Mouse (Mus musculus) CH12F3 (cell line): ENCODE measurements around the gene Gm20683.

Source experiments
- in situ Hi-C: fragments of 300-500 bp; cut with MboI; formaldehyde crosslinking; loops from 2 replicates; pipeline ENCODE4 v1.14.3; 2020; ENCODE audit warnings: low sequenced_read_pairs

Gm20683 gene

DNA sequence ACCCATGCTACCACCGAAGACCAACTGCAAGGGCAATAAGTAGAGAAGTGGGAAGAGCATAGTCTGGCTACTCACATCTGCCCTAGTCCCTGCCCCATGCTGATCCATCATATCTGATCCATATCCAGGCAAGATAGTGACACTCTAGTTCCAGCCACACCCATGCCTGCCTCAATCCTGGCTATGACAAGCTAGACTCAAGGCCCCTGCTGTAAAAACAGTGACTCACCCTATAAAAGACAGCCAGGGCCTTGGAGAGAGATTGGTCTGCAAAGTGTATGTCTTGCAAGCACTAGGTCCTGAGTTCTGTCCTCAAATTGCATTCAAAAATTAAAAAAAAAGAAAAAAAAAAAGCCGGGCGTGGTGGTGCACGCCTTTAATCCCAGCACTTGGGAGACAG lies 35.1 kb downstream of the Gm20683 start:
- in situ Hi-C loops = no loop called here

- in situ Hi-C loops = no loop called here
Observed at GRCm38 (mm10) chr17:25802825-25803517, 38.6 kb downstream of the Gm20683 start.

- in situ Hi-C loops = no loop called here
Observed at GRCm38 (mm10) chr17:25801029-25801428, 40.5 kb downstream of the Gm20683 start.

DNA sequence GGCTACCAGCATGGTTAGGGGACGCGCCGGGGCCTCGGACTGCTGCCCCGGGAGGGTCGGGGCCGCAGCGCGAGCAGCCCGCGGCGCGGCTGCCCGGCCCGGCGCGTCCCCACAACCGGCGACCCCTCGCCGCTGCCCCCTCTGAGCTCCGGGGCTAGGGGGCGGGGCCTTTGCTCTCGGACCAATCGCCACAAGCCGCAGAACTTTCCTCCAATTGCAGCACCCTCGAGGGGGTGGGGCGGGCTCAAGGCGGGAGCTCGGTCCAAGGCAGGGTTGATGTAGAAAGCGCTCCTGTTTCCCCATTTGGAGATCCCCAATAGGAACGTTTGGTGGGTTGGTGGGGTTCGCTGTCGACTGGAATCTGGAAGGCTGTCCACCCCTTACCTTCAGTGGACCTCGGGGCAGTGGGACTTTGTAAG lies 44.6 kb downstream of the Gm20683 start, which contains the start of gene Metrn:
Metrn (minus strand) TSS at position 186 of the 419 bp plus-strand sequence.
- in situ Hi-C loops = no loop called here

- in situ Hi-C loops = no loop called here
Observed at GRCm38 (mm10) chr17:25796211-25796771, 45.3 kb downstream of the Gm20683 start.

- in situ Hi-C loops = no loop called here
Observed at GRCm38 (mm10) chr17:25795609-25796092, 45.9 kb downstream of the Gm20683 start, which contains the start of gene AC134908.4. AC134908.4 (minus strand) TSS chr17:25795659.

DNA sequence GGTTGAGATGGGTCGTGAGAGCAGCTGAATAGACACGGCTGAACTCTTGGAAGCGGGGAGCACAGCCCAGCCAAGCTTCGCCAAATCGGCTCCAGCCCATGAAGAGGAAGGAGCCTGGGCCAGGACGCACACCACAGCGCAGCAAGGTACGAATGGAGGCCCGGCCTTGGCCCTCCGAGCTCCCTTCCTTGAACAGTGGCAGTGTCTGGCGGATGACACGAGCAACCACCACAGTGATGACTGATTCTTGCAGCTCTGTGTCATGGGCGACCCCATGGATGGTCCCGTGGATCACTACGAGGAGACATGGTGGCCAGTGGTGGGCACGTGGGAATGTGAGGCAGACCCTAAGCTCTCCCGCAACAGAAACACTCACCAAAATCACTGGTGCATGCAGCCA lies 46.6 kb downstream of the Gm20683 start:
- in situ Hi-C loops = no loop called here

- in situ Hi-C loops = no loop called here
Observed at GRCm38 (mm10) chr17:25794197-25794596, 47.4 kb downstream of the Gm20683 start.

DNA sequence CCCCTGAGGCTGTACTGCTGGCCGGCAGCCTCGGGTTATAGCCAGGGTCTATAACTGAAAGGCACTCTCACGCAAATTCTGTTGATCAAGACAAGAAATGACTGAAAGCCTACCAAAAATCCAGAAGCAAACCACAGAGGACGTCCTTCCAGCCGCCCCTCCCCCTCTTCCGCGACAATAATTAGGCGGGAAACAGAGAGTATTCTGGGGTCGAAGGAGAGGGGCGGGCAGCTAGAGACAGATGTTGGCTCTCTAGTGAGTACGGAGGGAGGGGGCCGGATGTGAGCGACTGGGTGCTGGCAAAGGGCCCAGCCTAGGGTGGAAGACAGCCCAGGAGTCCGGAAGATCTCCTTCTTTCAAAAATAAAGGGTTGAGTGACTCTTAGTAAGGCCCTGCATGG lies 48.9 kb downstream of the Gm20683 start, which contains the start of gene Fam173a:
Fam173a (minus strand) TSS at position 287 of the 400 bp plus-strand sequence.
- in situ Hi-C loops = no loop called here

GRCm38 (mm10) chr17:25791843-25792527 lies 49.6 kb downstream of the Gm20683 start:
- in situ Hi-C loops = no loop called here

DNA sequence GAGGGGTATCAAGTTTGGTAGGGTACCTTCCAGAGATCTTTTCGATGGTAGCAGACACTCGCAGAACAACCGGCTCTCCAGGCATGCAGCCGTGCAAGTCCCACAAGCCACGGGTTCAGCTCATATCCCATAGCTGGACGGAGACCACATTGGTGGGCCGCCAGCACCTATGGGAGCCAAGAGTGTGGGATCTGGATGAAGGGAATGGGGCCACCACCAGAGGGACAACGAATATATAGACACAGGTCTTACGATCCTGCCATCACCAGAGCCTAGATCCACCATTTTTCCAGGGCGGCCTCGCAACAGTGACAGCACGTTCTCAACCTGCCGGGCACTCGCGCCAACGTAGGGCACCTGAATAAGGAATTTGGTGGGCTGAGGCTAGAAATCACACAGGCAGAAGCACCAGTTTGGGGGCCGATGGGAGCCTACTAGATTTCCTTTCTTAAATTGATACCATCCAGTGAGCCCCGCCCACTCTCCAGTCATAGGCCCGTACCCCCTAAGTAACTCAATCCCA lies 50.2 kb downstream of the Gm20683 start:
- in situ Hi-C loops = no loop called here

- in situ Hi-C loops = no loop called here
Observed at GRCm38 (mm10) chr17:25786781-25787504, 54.6 kb downstream of the Gm20683 start.

DNA sequence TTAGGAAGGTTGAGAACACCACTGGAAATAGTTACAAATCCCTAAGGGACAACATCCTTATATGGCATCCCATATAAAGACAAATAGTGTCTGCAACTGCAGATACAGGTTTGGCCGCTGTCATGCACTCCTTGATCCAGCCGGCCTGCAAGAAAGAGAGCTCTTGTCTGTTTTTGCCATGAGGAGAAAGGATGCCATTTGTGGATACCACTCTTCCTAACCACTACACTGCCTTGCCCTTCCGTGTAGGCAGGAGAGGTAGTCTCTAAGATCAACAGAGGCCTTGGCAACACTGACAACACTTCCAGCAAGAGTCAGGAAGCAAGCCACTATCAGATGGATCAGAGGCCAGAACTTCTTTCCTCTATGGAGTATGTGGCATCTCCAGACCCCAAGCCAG lies 55.3 kb downstream of the Gm20683 start, which contains the start of gene Ccdc78:
Ccdc78 (plus strand) TSS at position 301 of the 400 bp plus-strand sequence.
- in situ Hi-C loops = no loop called here

GRCm38 (mm10) chr17:25785281-25785745 lies 56.2 kb downstream of the Gm20683 start, which contains the start of gene Haghl:
Haghl (minus strand) TSS chr17:25785673.
- in situ Hi-C loops = no loop called here
